In genomic region chr7:80499190-80499962, GRCm38 (mm10) we compare ENCODE assay signal across 12 mouse cellular contexts. TPM values are rescaled to one million over a fixed set of nuclear protein-coding genes. Genes with fewer than 3 reads are reported as not detected.
DNase-seq lines count a peak whose midpoint lies in the region; ATAC-seq and TF ChIP-seq lines count a peak whose summit lies in the region.
"Had no signal": no experiment of that assay in that cellular context is flagged by ENCODE, and none has a peak within 500 bp of the region (broad histone marks: within the 10 kb centered on the region; RNA-seq: fewer than 3 reads in every experiment).

No protein-coding gene starts in this region.

- no peaks in the 10 kb centered on the region; the same call in 1 of the 2 replicates for H3K36me3 ChIP-seq in heart, adult 2 months (ENCODE audit: control insufficient read depth, insufficient read depth, low read length)
- H3K36me3 ChIP-seq in limb, embryonic 10.5 days, result peaks cover 86% of the 10 kb centered on the region
- no peaks in the 10 kb centered on the region; the same call in 1 of the 2 replicates for H3K36me3 ChIP-seq in hindbrain, embryonic 11.5 days (ENCODE audit: control insufficient read depth, insufficient read depth, low read length)

- no peaks in the 10 kb centered on the region for H3K27me3 ChIP-seq in heart, adult 2 months (ENCODE audit: control insufficient read depth, insufficient read depth, low read length)
- H3K27me3 ChIP-seq in limb, embryonic 10.5 days (ENCODE audit: low read depth, poor library complexity, severe bottlenecking), result no peaks in the 10 kb centered on the region
- H3K27me3 ChIP-seq in hindbrain, embryonic 11.5 days (ENCODE audit: control insufficient read depth, insufficient read depth, low read length), result no peaks in the 10 kb centered on the region
- H3K27me3 ChIP-seq: forebrain, embryonic 13.5 days; Patski had no signal

- no peak overlapping the region for H3K9ac ChIP-seq in heart, adult 2 months (ENCODE audit: low read depth, low read length)
- no peak overlapping the region for H3K9ac ChIP-seq in hindbrain, embryonic 11.5 days (ENCODE audit: low read depth, low read length)
- H3K9ac ChIP-seq: forebrain, embryonic 13.5 days had no signal

- no peaks in the 10 kb centered on the region for H3K9me3 ChIP-seq in limb, embryonic 10.5 days (replicated peaks)
- H3K9me3 ChIP-seq in hindbrain, embryonic 11.5 days (ENCODE audit: control insufficient read depth, low read length), result no peaks in the 10 kb centered on the region
- H3K9me3 ChIP-seq: forebrain, embryonic 13.5 days had no signal

- no peak for TF ChIP-seq POLR2A in heart, adult 2 months (IDR thresholded peaks at IDR 0.05; ENCODE audit: insufficient read depth, low read depth, low read length)

- H3K4me3 ChIP-seq in heart, adult 2 months, result no peak overlapping the region
- no peak overlapping the region for H3K4me3 ChIP-seq in limb, embryonic 10.5 days
- H3K4me3 ChIP-seq in hindbrain, embryonic 11.5 days (ENCODE audit: low read depth, low read length), result no peak overlapping the region
- H3K4me3 ChIP-seq: forebrain, embryonic 13.5 days had no signal

- H3K79me2 ChIP-seq in heart, adult 2 months (replicated peaks; ENCODE audit: control insufficient read depth, insufficient read depth, low read length), result no peaks in the 10 kb centered on the region

- no peak for TF ChIP-seq EP300 in heart, adult 2 months (IDR thresholded peaks at IDR 0.05; ENCODE audit: insufficient read depth, low read depth, low read length)

- H3K4me1 ChIP-seq in heart, adult 2 months (ENCODE audit: control insufficient read depth, insufficient read depth, low read length), result no peaks in the 10 kb centered on the region; the same call in 1 of the 2 replicates
- H3K4me1 ChIP-seq in limb, embryonic 10.5 days, result no peaks in the 10 kb centered on the region
- H3K4me1 ChIP-seq in hindbrain, embryonic 11.5 days (replicated peaks; ENCODE audit: control insufficient read depth, insufficient read depth, low read length), result no peaks in the 10 kb centered on the region
- H3K4me1 ChIP-seq: forebrain, embryonic 13.5 days had no signal

- intact Hi-C loops in heart, adult 2 months (cut with DNase I), result no loop called here

- peak; percentile 79 for DNase-seq in heart, adult 11 months
- DNase-seq in heart, adult 2 months, result no peak
- DNase-seq in spleen, adult 12 weeks (ENCODE audit: low spot score), result peak; percentile 44
- DNase-seq in spleen, adult 18-20 months, result no peak
- peak; percentile 4 for DNase-seq in lung, postnatal 25 days (ENCODE audit: low spot score)
- no peak for DNase-seq in limb, embryonic 10.5 days (ENCODE audit: low spot score)
- DNase-seq in hindbrain, embryonic 11.5 days (ENCODE audit: low spot score), result no peak
- DNase-seq: thymus, postnatal 25 days had no signal

- ATAC-seq in hindbrain, embryonic 11.5 days (ENCODE audit: low FRiP score), result no peak
- no peak for ATAC-seq in frontal cortex, adult (ENCODE audit: low TSS enrichment)
- ATAC-seq: forebrain, embryonic 13.5 days; hindbrain, postnatal 0 days; Patski had no signal

- no peak overlapping the region for H3K27ac ChIP-seq in heart, adult 2 months
- H3K27ac ChIP-seq in limb, embryonic 10.5 days, result no peak overlapping the region
- H3K27ac ChIP-seq in hindbrain, embryonic 11.5 days (ENCODE audit: low read depth, low read length), result no peak overlapping the region
- H3K27ac ChIP-seq: forebrain, embryonic 13.5 days; hindbrain, postnatal 0 days had no signal

- H3K4me2 ChIP-seq in hindbrain, embryonic 11.5 days (replicated peaks; ENCODE audit: low read depth, low read length), result no peak overlapping the region
- H3K4me2 ChIP-seq: forebrain, embryonic 13.5 days had no signal

- 81% methylated on average over 9 of the region's 9 CpGs for WGBS in heart, adult 2 months
- WGBS in limb, embryonic 10.5 days, result 89% methylated on average over 9 of the region's 9 CpGs
- 92% methylated on average over 9 of the region's 9 CpGs for WGBS in hindbrain, embryonic 11.5 days

- no peak for TF ChIP-seq CTCF in heart, adult 2 months (IDR thresholded peaks at IDR 0.05)

RNA-seq across cellular contexts. Expression of gene Blm, which starts 35.5 kb away (rescaled TPM):
- total RNA-seq in heart, adult 2 months (2021), result 1 to 10 TPM in 1 of 2 experiments, under 1 TPM in 1; 0.91 to 1.3 TPM
- polyA plus RNA-seq in heart, adult 2 months (2012; rRNA removed), result 0.59 and 0.67 TPM in 2 replicates
- polyA plus RNA-seq in limb, embryonic 10.5 days (2016; fragmentation: Nextera tagmentation; extraction: Ambion mirVana), result 54.5 and 58.2 TPM in 2 replicates
- 33.7 and 34.0 TPM in 2 replicates for polyA plus RNA-seq in hindbrain, embryonic 11.5 days (2014; fragmentation: Nextera tagmentation; extraction: Ambion mirVana)

Comparison
In these comparisons a context has a peak if more than half of its experiments do, and no peak if none do; other contexts are left out.
1. DNase-seq: peak in heart, adult 11 months (single experiment), spleen, adult 12 weeks (single experiment) and lung, postnatal 25 days (single experiment); none in heart, adult 2 months (0 of 2), spleen, adult 18-20 months (0 of 2), limb, embryonic 10.5 days (single experiment) and hindbrain, embryonic 11.5 days (single experiment).
2. RNA of gene Blm, which starts 35.5 kb away (polyA plus RNA-seq): 54.5 to 58.2 TPM in limb, embryonic 10.5 days and 33.7 to 34.0 TPM in hindbrain, embryonic 11.5 days; 0.59 to 0.67 TPM in heart, adult 2 months; every median in the first group is over 10 times any median in the second.